In genomic region chr5:123039120-123039752, GRCm38 (mm10) we compare ENCODE assay signal across 8 mouse cellular contexts. TPM values are rescaled to one million over a fixed set of nuclear protein-coding genes. Genes with fewer than 3 reads are reported as not detected.
DNase-seq lines count a peak whose midpoint lies in the region; ATAC-seq and TF ChIP-seq lines count a peak whose summit lies in the region.

No protein-coding gene starts in this region.

- no peak for TF ChIP-seq CTCF in lung, postnatal 0 days (IDR thresholded peaks at IDR 0.05)
- no peak for TF ChIP-seq CTCF in olfactory bulb, adult 2 months (IDR thresholded peaks at IDR 0.05; ENCODE audit: insufficient read depth, low read depth, low read length)

- WGBS in embryonic facial prominence, embryonic 12.5 days: 4% methylated on average over 25 of the region's 25 CpGs
- WGBS in heart, embryonic 10.5 days: 3% methylated on average over 25 of the region's 25 CpGs
- WGBS in lung, postnatal 0 days: 5% methylated on average over 25 of the region's 25 CpGs
- WGBS in olfactory bulb, adult 2 months: 10% methylated on average over 25 of the region's 25 CpGs

- no peak for TF ChIP-seq EP300 in lung, postnatal 0 days (IDR thresholded peaks at IDR 0.05)

- H3K4me3 ChIP-seq in embryonic facial prominence, embryonic 12.5 days: peak overlapping the region; percentile 20; the same call in 1 of the 2 replicates
- H3K4me3 ChIP-seq in heart, embryonic 10.5 days: peak overlapping the region; percentile 56
- H3K4me3 ChIP-seq in lung, postnatal 0 days (ENCODE audit: low read depth, low read length): peak overlapping the region; percentile 27
- H3K4me3 ChIP-seq in olfactory bulb, adult 2 months (ENCODE audit: insufficient read depth, low read depth, low read length): peak overlapping the region; percentile 19

- H3K36me3 ChIP-seq in embryonic facial prominence, embryonic 12.5 days: no peaks in the 10 kb centered on the region
- no peaks in the 10 kb centered on the region for H3K36me3 ChIP-seq in heart, embryonic 10.5 days
- H3K36me3 ChIP-seq in lung, postnatal 0 days (ENCODE audit: insufficient read depth, low read length): no peaks in the 10 kb centered on the region

- H3K27ac ChIP-seq in embryonic facial prominence, embryonic 12.5 days: no peak overlapping the region
- H3K27ac ChIP-seq in heart, embryonic 10.5 days: peak overlapping the region; percentile 69
- H3K27ac ChIP-seq in lung, postnatal 0 days (ENCODE audit: low read length): peak overlapping the region; percentile 43; the same call in 1 of the 2 replicates
- no peak overlapping the region for H3K27ac ChIP-seq in olfactory bulb, adult 2 months (ENCODE audit: insufficient read depth, low read depth, low read length)

- no peak for ATAC-seq in embryonic facial prominence, embryonic 12.5 days (ENCODE audit: insufficient number of reproducible peaks, insufficient read depth, low FRiP score, low TSS enrichment)
- peak; percentile 82 for ATAC-seq in lung, postnatal 0 days

- peak; percentile 67 for DNase-seq in ovary, postnatal 14 days (ENCODE audit: low spot score)
- no peak for DNase-seq in ovary, adult 18-20 months (ENCODE audit: low spot score)
- peak; percentile 92 for DNase-seq in heart, embryonic 10.5 days (ENCODE audit: low spot score)
- peak; percentile 83 to 89 for DNase-seq in kidney, adult 8-10 months
- DNase-seq in lung, postnatal 0 days (ENCODE audit: low spot score): peak; percentile 85
- DNase-seq in yolk sac, embryonic 10.5 days (ENCODE audit: low spot score): peak; percentile 84

- no peaks in the 10 kb centered on the region for H3K27me3 ChIP-seq in embryonic facial prominence, embryonic 12.5 days
- no peaks in the 10 kb centered on the region for H3K27me3 ChIP-seq in heart, embryonic 10.5 days (ENCODE audit: insufficient read depth, poor library complexity, severe bottlenecking)
- no peaks in the 10 kb centered on the region for H3K27me3 ChIP-seq in lung, postnatal 0 days (replicated peaks; ENCODE audit: insufficient read depth, low read length)

- no peaks in the 10 kb centered on the region for H3K9me3 ChIP-seq in embryonic facial prominence, embryonic 12.5 days
- H3K9me3 ChIP-seq in heart, embryonic 10.5 days: no peaks in the 10 kb centered on the region
- no peaks in the 10 kb centered on the region for H3K9me3 ChIP-seq in lung, postnatal 0 days (ENCODE audit: low read length)

- H3K9ac ChIP-seq in embryonic facial prominence, embryonic 12.5 days: no peak overlapping the region
- H3K9ac ChIP-seq in lung, postnatal 0 days (replicated peaks; ENCODE audit: low read depth): no peak overlapping the region

- H3K4me2 ChIP-seq in embryonic facial prominence, embryonic 12.5 days (replicated peaks): peak overlapping the region; percentile 48
- H3K4me2 ChIP-seq in lung, postnatal 0 days (replicated peaks; ENCODE audit: low read depth, low read length): peak overlapping the region; percentile 51

- no peak for TF ChIP-seq POLR2A in olfactory bulb, adult 2 months (IDR thresholded peaks at IDR 0.05; ENCODE audit: insufficient read depth, low read depth, low read length)

- no peaks in the 10 kb centered on the region for H3K4me1 ChIP-seq in embryonic facial prominence, embryonic 12.5 days
- H3K4me1 ChIP-seq in heart, embryonic 10.5 days: peaks cover 29% of the 10 kb centered on the region
- H3K4me1 ChIP-seq in lung, postnatal 0 days (ENCODE audit: insufficient read depth, low read depth, low read length): peaks cover 16% of the 10 kb centered on the region; the same call in 1 of the 2 replicates
- H3K4me1 ChIP-seq in olfactory bulb, adult 2 months (ENCODE audit: control insufficient read depth, insufficient read depth, low read length): peaks cover 5% of the 10 kb centered on the region

RNA-seq across cellular contexts. Expression of gene Morn3, which starts 7.6 kb away (rescaled TPM):
- polyA plus RNA-seq in embryonic facial prominence, embryonic 12.5 days (2016; fragmentation: Nextera tagmentation; extraction: Ambion mirVana): not detected in 2 replicates
- polyA plus RNA-seq in heart, embryonic 10.5 days (2016; fragmentation: Nextera tagmentation; extraction: Ambion mirVana): not detected in 2 replicates
- 5.3 and 8.3 TPM in 2 replicates for polyA plus RNA-seq in lung, postnatal 0 days (2015; fragmentation: Nextera tagmentation; extraction: Ambion mirVana)
- not detected in 2 replicates for polyA plus RNA-seq in olfactory bulb, adult 2 months (2012; ENCODE audit: insufficient read depth, insufficient read length, low replicate concordance, missing spikeins)

RNA-seq across cellular contexts. Expression of gene Orai1, which starts 24.4 kb away (rescaled TPM):
- polyA plus RNA-seq in embryonic facial prominence, embryonic 12.5 days (2016; fragmentation: Nextera tagmentation; extraction: Ambion mirVana): 12.3 and 14.8 TPM in 2 replicates
- 13.4 and 14.4 TPM in 2 replicates for polyA plus RNA-seq in heart, embryonic 10.5 days (2016; fragmentation: Nextera tagmentation; extraction: Ambion mirVana)
- 54.7 and 55.2 TPM in 2 replicates for polyA plus RNA-seq in lung, postnatal 0 days (2015; fragmentation: Nextera tagmentation; extraction: Ambion mirVana)
- polyA plus RNA-seq in olfactory bulb, adult 2 months (2012; ENCODE audit: insufficient read depth, insufficient read length, low replicate concordance, missing spikeins): not detected in 2 replicates

RNA-seq across cellular contexts. Expression of gene Tmem120b, which starts 29.0 kb away (rescaled TPM):
- 14.8 and 16.6 TPM in 2 replicates for polyA plus RNA-seq in embryonic facial prominence, embryonic 12.5 days (2016; fragmentation: Nextera tagmentation; extraction: Ambion mirVana)
- polyA plus RNA-seq in heart, embryonic 10.5 days (2016; fragmentation: Nextera tagmentation; extraction: Ambion mirVana): 13.6 and 14.3 TPM in 2 replicates
- polyA plus RNA-seq in lung, postnatal 0 days (2015; fragmentation: Nextera tagmentation; extraction: Ambion mirVana): 11.9 and 12.2 TPM in 2 replicates
- polyA plus RNA-seq in olfactory bulb, adult 2 months (2012; ENCODE audit: insufficient read depth, insufficient read length, low replicate concordance, missing spikeins): not detected in 2 replicates

RNA-seq across cellular contexts. Expression of gene Kdm2b, which starts 49.6 kb away (rescaled TPM):
- polyA plus RNA-seq in embryonic facial prominence, embryonic 12.5 days (2016; fragmentation: Nextera tagmentation; extraction: Ambion mirVana): 77.9 and 84.4 TPM in 2 replicates
- polyA plus RNA-seq in heart, embryonic 10.5 days (2016; fragmentation: Nextera tagmentation; extraction: Ambion mirVana): 35.5 and 47.1 TPM in 2 replicates
- polyA plus RNA-seq in lung, postnatal 0 days (2015; fragmentation: Nextera tagmentation; extraction: Ambion mirVana): 12.2 and 13.7 TPM in 2 replicates
- polyA plus RNA-seq in olfactory bulb, adult 2 months (2012; ENCODE audit: insufficient read depth, insufficient read length, low replicate concordance, missing spikeins): 114 TPM in 1 of 2 replicates, not detected in the other

Comparison
In these comparisons a context has a peak if more than half of its experiments do, and no peak if none do; other contexts are left out.
1. H3K27ac ChIP-seq: peak in heart, embryonic 10.5 days (single experiment) and lung, postnatal 0 days (single experiment); none in embryonic facial prominence, embryonic 12.5 days (single experiment) and olfactory bulb, adult 2 months (single experiment).
2. RNA of gene Orai1, which starts 24.4 kb away (polyA plus RNA-seq): 54.7 to 55.2 TPM in lung, postnatal 0 days, 12.3 to 14.8 TPM in embryonic facial prominence, embryonic 12.5 days and 13.4 to 14.4 TPM in heart, embryonic 10.5 days; not detected in olfactory bulb, adult 2 months; every median in the first group is over 10 times any median in the second.
3. RNA of gene Tmem120b, which starts 29.0 kb away (polyA plus RNA-seq): 14.8 to 16.6 TPM in embryonic facial prominence, embryonic 12.5 days, 13.6 to 14.3 TPM in heart, embryonic 10.5 days and 11.9 to 12.2 TPM in lung, postnatal 0 days; not detected in olfactory bulb, adult 2 months; every median in the first group is over 10 times any median in the second.
4. Peak in every context shown above with its lines, with median percentiles within 50 percentile points of each other: H3K4me3 ChIP-seq.